Mouse (Mus musculus): ENCODE data around the gene Inpp4b.

Gene Inpp4b

GRCm38 (mm10) chr8:81854543-81854942 is 512.2 kb downstream of the Inpp4b start:
- DNase-seq = no peak

GRCm38 (mm10) chr8:81855009-81855408 is 512.7 kb downstream of the Inpp4b start:
- DNase-seq = no peak

GRCm38 (mm10) chr8:81856120-81856519 is 513.8 kb downstream of the Inpp4b start:
- DNase-seq = no peak

- peak; percentile 42 for DNase-seq
Measured at GRCm38 (mm10) chr8:81856608-81857007, 514.3 kb downstream of the Inpp4b start.

GRCm38 (mm10) chr8:81858393-81858792 is 516.0 kb downstream of the Inpp4b start:
- no peak for DNase-seq

- DNase-seq = no peak
Measured at GRCm38 (mm10) chr8:81859805-81860204, 517.4 kb downstream of the Inpp4b start.

GRCm38 (mm10) chr8:81861311-81861710 is 519.0 kb downstream of the Inpp4b start:
- no peak for DNase-seq

- no peak for DNase-seq
Measured at GRCm38 (mm10) chr8:81862738-81863137, 520.4 kb downstream of the Inpp4b start.

- no peak for DNase-seq
Measured at GRCm38 (mm10) chr8:81864318-81864717, 522.0 kb downstream of the Inpp4b start.

GRCm38 (mm10) chr8:81865664-81866063 is 523.3 kb downstream of the Inpp4b start:
- DNase-seq = peak; percentile 27

- DNase-seq = no peak
Measured at GRCm38 (mm10) chr8:81867020-81867419, 524.7 kb downstream of the Inpp4b start.

GRCm38 (mm10) chr8:81870466-81870865 is 528.1 kb downstream of the Inpp4b start:
- DNase-seq = no peak

- no peak for DNase-seq
Measured at GRCm38 (mm10) chr8:81880071-81880470, 537.7 kb downstream of the Inpp4b start.

GRCm38 (mm10) chr8:81884195-81884594 is 541.8 kb downstream of the Inpp4b start:
- DNase-seq = no peak

- peak; percentile 43 for DNase-seq
Measured at GRCm38 (mm10) chr8:81888843-81889242, 546.5 kb downstream of the Inpp4b start.

GRCm38 (mm10) chr8:81893292-81893691 is 550.9 kb downstream of the Inpp4b start:
- DNase-seq = no peak

GRCm38 (mm10) chr8:81946812-81947211 is 604.5 kb downstream of the Inpp4b start:
- DNase-seq = no peak

GRCm38 (mm10) chr8:81953101-81953500 is 610.7 kb downstream of the Inpp4b start:
- no peak for DNase-seq

GRCm38 (mm10) chr8:81985128-81985665 is 642.8 kb downstream of the Inpp4b start:
- DNase-seq = no peak

- no peak for DNase-seq
Measured at GRCm38 (mm10) chr8:81992966-81993365, 650.6 kb downstream of the Inpp4b start.

- no peak for DNase-seq
Measured at GRCm38 (mm10) chr8:81996239-81996638, 653.9 kb downstream of the Inpp4b start.

GRCm38 (mm10) chr8:81996823-81997222 is 654.5 kb downstream of the Inpp4b start:
- DNase-seq = no peak

- no peak for DNase-seq
Measured at GRCm38 (mm10) chr8:82004158-82004557, 661.8 kb downstream of the Inpp4b start.

GRCm38 (mm10) chr8:82005466-82005865 is 663.1 kb downstream of the Inpp4b start:
- no peak for DNase-seq

GRCm38 (mm10) chr8:82017792-82018191 is 675.4 kb downstream of the Inpp4b start:
- DNase-seq = no peak

GRCm38 (mm10) chr8:82027401-82027800 is 685.0 kb downstream of the Inpp4b start:
- DNase-seq = peak; percentile 58
